Mouse (Mus musculus): ENCODE results near the gene Zfp991. TPM values are rescaled to one million over a fixed set of nuclear protein-coding genes. Genes with fewer than 3 reads are reported as not detected.
"Not testable (repeated sequence)": the region's sequence is repeated elsewhere in the genome, so short reads cannot be mapped to it uniquely, and the experiment has no call there.

Gene Zfp991
- polyA plus RNA-seq, 1 experiment, result 0.19 TPM

- DNase-seq (ENCODE audit: low read depth, low spot score), result not testable (repeated sequence)
- WGBS, result 95% methylated on average over 8 of the region's 8 CpGs
Measured at GRCm38 (mm10) chr4:147181141-147181685, 49.4 kb downstream of the Zfp991 start.

- DNase-seq (ENCODE audit: low read depth, low spot score), result not testable (repeated sequence)
- no CpG with 5 or more reads among the region's 13 CpGs for WGBS
Measured at GRCm38 (mm10) chr4:147181969-147182705, 50.3 kb downstream of the Zfp991 start.

- WGBS, result 76% methylated on average over 1 of the region's 1 CpGs
- not testable (repeated sequence) for DNase-seq (ENCODE audit: low read depth, low spot score)
Measured at GRCm38 (mm10) chr4:147186824-147187223, 55.0 kb downstream of the Zfp991 start.

- not testable (repeated sequence) for DNase-seq (ENCODE audit: low read depth, low spot score)
- WGBS, result 71% methylated on average over 71 of the region's 71 CpGs
Measured at GRCm38 (mm10) chr4:147187283-147187965, 55.6 kb downstream of the Zfp991 start.

- 90% methylated on average over 8 of the region's 9 CpGs for WGBS
Measured at GRCm38 (mm10) chr4:147195186-147195585, 63.3 kb downstream of the Zfp991 start.

GRCm38 (mm10) chr4:147197210-147197609, 65.4 kb downstream of the Zfp991 start:
- 73% methylated on average over 2 of the region's 2 CpGs for WGBS

More at GRCm38 (mm10) chr4:147195186-147195585, 63.3 kb downstream of the Zfp991 start:
- not testable (repeated sequence) for DNase-seq (ENCODE audit: low read depth, low spot score)

GRCm38 (mm10) chr4:147199055-147199750, 67.4 kb downstream of the Zfp991 start:
- DNase-seq (ENCODE audit: low read depth, low spot score), result not testable (repeated sequence)
- WGBS, result 68% methylated on average over 6 of the region's 6 CpGs

More at GRCm38 (mm10) chr4:147197210-147197609, 65.4 kb downstream of the Zfp991 start:
- not testable (repeated sequence) for DNase-seq (ENCODE audit: low read depth, low spot score)

- 84% methylated on average over 14 of the region's 16 CpGs for WGBS
- DNase-seq (ENCODE audit: low read depth, low spot score), result not testable (repeated sequence)
Measured at GRCm38 (mm10) chr4:147201920-147202660, 70.3 kb downstream of the Zfp991 start.

- DNase-seq (ENCODE audit: low read depth, low spot score), result not testable (repeated sequence)
- 85% methylated on average over 3 of the region's 7 CpGs for WGBS
Measured at GRCm38 (mm10) chr4:147212182-147212928, 80.5 kb downstream of the Zfp991 start.

GRCm38 (mm10) chr4:147214233-147214632, 82.4 kb downstream of the Zfp991 start:
- WGBS, result no CpG with 5 or more reads among the region's 1 CpGs
- DNase-seq (ENCODE audit: low read depth, low spot score), result not testable (repeated sequence)

GRCm38 (mm10) chr4:147217676-147218075, 85.8 kb downstream of the Zfp991 start:
- WGBS, result 70% methylated on average over 3 of the region's 4 CpGs
- DNase-seq (ENCODE audit: low read depth, low spot score), result not testable (repeated sequence)

- 72% methylated on average over 51 of the region's 51 CpGs for WGBS
- DNase-seq (ENCODE audit: low read depth, low spot score), result not testable (repeated sequence)
Measured at GRCm38 (mm10) chr4:147219319-147220070, 87.7 kb downstream of the Zfp991 start.

GRCm38 (mm10) chr4:147220226-147220625, 88.4 kb downstream of the Zfp991 start:
- 89% methylated on average over 17 of the region's 20 CpGs for WGBS
- DNase-seq (ENCODE audit: low read depth, low spot score), result not testable (repeated sequence)

GRCm38 (mm10) chr4:147222021-147222420, 90.2 kb downstream of the Zfp991 start:
- not testable (repeated sequence) for DNase-seq (ENCODE audit: low read depth, low spot score)
- 84% methylated on average over 5 of the region's 5 CpGs for WGBS

GRCm38 (mm10) chr4:147223778-147224435, 92.1 kb downstream of the Zfp991 start:
- 96% methylated on average over 24 of the region's 24 CpGs for WGBS
- not testable (repeated sequence) for DNase-seq (ENCODE audit: low read depth, low spot score)

GRCm38 (mm10) chr4:147225616-147226015, 93.8 kb downstream of the Zfp991 start:
- WGBS, result 92% methylated on average over 10 of the region's 15 CpGs
- DNase-seq (ENCODE audit: low read depth, low spot score), result not testable (repeated sequence)

GRCm38 (mm10) chr4:147230026-147230425, 98.2 kb downstream of the Zfp991 start:
- not testable (repeated sequence) for DNase-seq (ENCODE audit: low read depth, low spot score)
- 75% methylated on average over 3 of the region's 3 CpGs for WGBS

Data from large intestine, adult 2 months (tissue).